Mouse (Mus musculus): ENCODE measurements around the gene Defb22.

DNA sequence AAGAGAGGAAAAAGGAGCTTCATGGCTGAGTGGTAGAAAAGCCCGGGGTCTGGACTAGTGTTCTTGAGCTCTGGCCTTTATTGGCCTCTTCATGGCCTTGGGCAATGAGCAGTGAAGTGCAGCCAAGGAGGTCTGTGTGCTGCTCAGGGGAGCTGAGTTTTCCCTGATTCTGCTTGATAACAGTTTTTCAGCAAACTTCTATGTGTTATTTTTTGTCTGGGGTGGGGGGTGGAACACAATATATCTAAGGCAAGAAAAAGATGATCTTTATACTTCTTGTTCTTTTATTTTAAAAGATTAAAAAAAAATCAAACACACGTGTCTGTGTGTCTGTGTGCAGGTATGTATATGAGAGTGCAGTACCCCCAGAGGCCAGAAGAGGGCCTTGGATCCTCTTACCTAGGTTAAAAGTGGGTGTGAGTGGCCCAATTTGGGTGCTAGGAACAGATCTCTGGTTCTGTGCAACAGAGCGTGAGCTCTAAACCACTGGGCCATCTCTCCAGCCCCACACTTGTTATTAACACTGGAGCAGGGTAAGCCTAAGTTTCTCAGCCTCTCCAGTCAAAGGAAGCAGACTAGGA lies 25.3 kb downstream of the Defb22 start, which contains the start of gene Defb23:
- TF ChIP-seq CTCF (conservative IDR thresholded peaks at IDR 0.05; ENCODE audit: low read length) (peak; percentile 63), POU5F1 (IDR thresholded peaks at IDR 0.05; ENCODE audit: borderline replicate concordance, low read length) (no peak)
